Mouse (Mus musculus) forebrain, embryonic 14.5 days (tissue): ENCODE measurements around the gene Ctsd. TPM values are rescaled to one million over a fixed set of nuclear protein-coding genes. Genes with fewer than 3 reads are reported as not detected.
A peak's percentile ranks its signal among the peaks of the same experiment; 100 is the strongest.

Experiments used
- ATAC-seq: fragments of 200-750 bp; cut with Nextera tagmentation; 2 replicates; pipeline ENCODE4 v1.8.0; 2017; ENCODE audit warnings: mild to moderate bottlenecking, moderate library complexity
- DNase-seq: peaks from one replicate; pipeline ENCODE4 v3.0.0-alpha.2; 2015; ENCODE audit warnings: low spot score
- H3K27ac ChIP-seq: fragments of 300-500 bp; sonication (generic); 2 replicates; pipeline ENCODE4 v1.5.1; 2014; ENCODE audit warnings: low read depth, mild to moderate bottlenecking, control low read depth, low read length, moderate library complexity
- H3K27me3 ChIP-seq: fragments of 300-500 bp; sonication (generic); replicated peaks from 2 replicates; pipeline ENCODE4 v1.6.1; 2014; ENCODE audit warnings: low read length, control low read depth, mixed read lengths; ENCODE audit not compliant: control insufficient read depth, insufficient read depth
- H3K36me3 ChIP-seq: fragments of 300-500 bp; sonication (generic); 2 replicates; pipeline ENCODE4 v1.6.1; 2014; ENCODE audit warnings: low read length, control low read depth; ENCODE audit not compliant: control insufficient read depth, insufficient read depth
- H3K4me1 ChIP-seq: fragments of 300-500 bp; sonication (generic); 2 replicates; pipeline ENCODE4 v1.6.1; 2014; ENCODE audit warnings: antibody characterized with exemption, low read length, control low read depth; ENCODE audit not compliant: control insufficient read depth, insufficient read depth
- H3K4me2 ChIP-seq: fragments of 300-500 bp; sonication (generic); 2 replicates; pipeline ENCODE4 v1.6.1; 2014; ENCODE audit warnings: mild to moderate bottlenecking, control low read depth, low read length
- H3K4me3 ChIP-seq: fragments of 300-500 bp; sonication (generic); 2 replicates; pipeline ENCODE4 v1.5.1; 2014; ENCODE audit warnings: low read depth, low read length, control low read depth
- H3K9ac ChIP-seq: fragments of 300-500 bp; sonication (generic); 2 replicates; pipeline ENCODE4 v1.6.1; 2014; ENCODE audit warnings: mild to moderate bottlenecking, low read length, control low read depth, moderate library complexity
- H3K9me3 ChIP-seq: fragments of 300-500 bp; sonication (generic); replicated peaks from 2 replicates; pipeline ENCODE4 v1.6.1; 2016; ENCODE audit warnings: low read length, control low read depth, mixed read lengths; ENCODE audit not compliant: control insufficient read depth
- WGBS: fragments of 180-500 bp; shearing (Covaris S2); extraction: QIAGEN DNeasy Blood & Tissue Kit; methylation state at CpG from one replicate; pipeline ENCODE4 v1.1.7; 2014; 5-methylcytosine and 5-hydroxymethylcytosine counted together
- polyA plus RNA-seq: library from polyadenylated mRNA; unstranded; fragments of >200 nt; fragmentation: Nextera tagmentation; extraction: Ambion mirVana; gene quantifications from 2 replicates; pipeline ENCODE4 v1.2.1, GENCODE M21; 2014

Gene Ctsd
- polyA plus RNA-seq, 1 experiment from 2014 or later: 261 TPM

DNA sequence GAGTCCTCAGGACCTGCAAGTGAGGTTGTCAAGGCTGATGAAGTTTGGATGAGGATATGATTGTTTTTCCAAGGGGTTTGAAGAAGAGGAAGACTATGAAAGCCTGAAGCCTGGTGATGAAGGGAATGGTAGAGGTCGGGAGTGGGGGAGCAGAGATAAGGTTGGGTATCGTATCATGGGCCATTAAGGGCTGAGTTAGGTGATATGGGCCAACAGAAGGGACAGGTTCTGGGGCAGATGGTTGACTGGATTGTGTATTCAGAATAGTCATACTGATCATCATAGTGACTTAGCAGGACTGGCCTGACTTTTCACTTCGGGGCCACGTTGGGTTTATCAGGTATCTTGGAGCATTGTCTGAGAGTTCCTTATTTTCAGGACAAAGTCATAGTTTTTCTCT is 7.6 kb upstream of the Ctsd start:
- Histone ChIP-seq H3K9me3 (no peaks in the 10 kb centered on the region), H3K4me2 (no peak overlapping the region), H3K27me3 (no peaks in the 10 kb centered on the region), H3K36me3 (no peaks in the 10 kb centered on the region), H3K9ac (no peak overlapping the region), H3K4me3 (no peak overlapping the region), H3K27ac (no peak overlapping the region), H3K4me1 (no peaks in the 10 kb centered on the region)
- no peak for ATAC-seq
- WGBS: 83% methylated on average over 4 of the region's 4 CpGs
- DNase-seq: no peak

GRCm38 (mm10) chr7:142394261-142395190 is 6.7 kb upstream of the Ctsd start:
- DNase-seq (no peak), ATAC-seq (no peak)
- Histone ChIP-seq H3K27ac (no peak overlapping the region), H3K36me3 (no peaks in the 10 kb centered on the region), H3K9me3 (no peaks in the 10 kb centered on the region), H3K4me1 (no peaks in the 10 kb centered on the region), H3K4me2 (no peak overlapping the region), H3K4me3 (no peak overlapping the region), H3K9ac (no peak overlapping the region), H3K27me3 (no peaks in the 10 kb centered on the region)
- WGBS: 76% methylated on average over 6 of the region's 6 CpGs

- H3K4me2 ChIP-seq: no peak overlapping the region
- no peak overlapping the region for H3K9ac ChIP-seq
- H3K36me3 ChIP-seq: no peaks in the 10 kb centered on the region
- 30% methylated on average over 4 of the region's 4 CpGs for WGBS
- no peak for ATAC-seq
- no peak for DNase-seq
- H3K9me3 ChIP-seq: no peaks in the 10 kb centered on the region
- H3K4me1 ChIP-seq: peaks cover 2% of the 10 kb centered on the region; the same call in 1 of the 2 replicates
- H3K4me3 ChIP-seq: no peak overlapping the region
- H3K27ac ChIP-seq: no peak overlapping the region
- no peaks in the 10 kb centered on the region for H3K27me3 ChIP-seq
These were observed 5.4 kb upstream of the Ctsd start for GRCm38 (mm10) chr7:142393191-142393590.

DNA sequence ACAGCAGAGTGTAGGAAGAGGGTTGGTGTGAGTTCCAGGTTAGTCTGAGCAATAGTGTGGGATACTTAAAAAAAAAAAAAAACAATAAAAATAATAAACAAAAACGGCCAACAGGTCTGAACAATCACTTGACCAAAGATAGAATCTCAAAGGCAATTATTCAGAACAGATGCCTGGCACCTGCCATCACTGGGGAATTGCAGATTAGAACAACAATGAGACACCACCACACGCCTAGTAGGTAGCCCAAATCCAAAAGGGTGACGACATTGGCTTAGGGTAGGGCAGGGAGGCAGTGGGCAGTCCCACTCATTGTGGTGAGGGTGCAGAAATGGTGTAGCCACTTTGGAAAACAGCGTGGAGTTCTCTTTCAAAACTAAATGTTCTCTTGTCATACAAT is 3.8 kb upstream of the Ctsd start:
- no peaks in the 10 kb centered on the region for H3K27me3 ChIP-seq
- H3K9ac ChIP-seq: no peak overlapping the region
- no peak overlapping the region for H3K27ac ChIP-seq
- DNase-seq (no peak), ATAC-seq (no peak)
- 67% methylated on average over 4 of the region's 4 CpGs for WGBS
- no peak overlapping the region for H3K4me3 ChIP-seq
- no peak overlapping the region for H3K4me2 ChIP-seq
- no peaks in the 10 kb centered on the region for H3K36me3 ChIP-seq
- H3K9me3 ChIP-seq: no peaks in the 10 kb centered on the region
- peaks cover 9% of the 10 kb centered on the region for H3K4me1 ChIP-seq

DNA sequence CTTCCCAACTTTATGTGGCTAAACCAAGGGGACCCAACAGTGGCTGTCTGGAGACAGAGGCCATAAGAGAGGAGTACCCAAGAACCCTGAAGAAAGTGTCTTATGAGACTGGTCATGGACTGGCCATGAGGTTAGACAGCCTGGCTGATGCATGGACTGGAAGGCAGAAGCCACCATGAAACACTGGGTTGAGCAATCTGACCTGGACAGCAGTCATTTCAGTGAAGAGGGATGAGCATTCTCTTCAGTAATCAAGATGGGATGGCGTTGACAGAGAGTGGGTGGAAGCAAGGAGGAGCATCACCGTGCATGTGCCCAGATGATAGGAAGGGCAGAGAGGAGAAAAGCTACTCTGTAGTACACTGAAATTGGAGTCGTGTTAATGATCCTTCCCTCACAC is 3.3 kb upstream of the Ctsd start:
- H3K9me3 ChIP-seq: no peaks in the 10 kb centered on the region
- H3K9ac ChIP-seq: no peak overlapping the region
- H3K4me2 ChIP-seq: no peak overlapping the region
- H3K27me3 ChIP-seq: no peaks in the 10 kb centered on the region
- 90% methylated on average over 3 of the region's 3 CpGs for WGBS
- H3K4me1 ChIP-seq: peaks cover 13% of the 10 kb centered on the region
- DNase-seq: no peak
- no peak overlapping the region for H3K4me3 ChIP-seq
- H3K36me3 ChIP-seq: no peaks in the 10 kb centered on the region
- no peak overlapping the region for H3K27ac ChIP-seq
- no peak for ATAC-seq

GRCm38 (mm10) chr7:142389961-142390650 is 2.3 kb upstream of the Ctsd start:
- Histone ChIP-seq H3K9ac (no peak overlapping the region), H3K36me3 (peaks cover 4% of the 10 kb centered on the region; the same call in 1 of the 2 replicates), H3K27me3 (no peaks in the 10 kb centered on the region), H3K4me1 (peaks cover 13% of the 10 kb centered on the region), H3K4me2 (no peak overlapping the region), H3K9me3 (no peaks in the 10 kb centered on the region), H3K27ac (no peak overlapping the region), H3K4me3 (no peak overlapping the region)
- WGBS: 87% methylated on average over 3 of the region's 3 CpGs
- no peak for ATAC-seq
- no peak for DNase-seq

DNA sequence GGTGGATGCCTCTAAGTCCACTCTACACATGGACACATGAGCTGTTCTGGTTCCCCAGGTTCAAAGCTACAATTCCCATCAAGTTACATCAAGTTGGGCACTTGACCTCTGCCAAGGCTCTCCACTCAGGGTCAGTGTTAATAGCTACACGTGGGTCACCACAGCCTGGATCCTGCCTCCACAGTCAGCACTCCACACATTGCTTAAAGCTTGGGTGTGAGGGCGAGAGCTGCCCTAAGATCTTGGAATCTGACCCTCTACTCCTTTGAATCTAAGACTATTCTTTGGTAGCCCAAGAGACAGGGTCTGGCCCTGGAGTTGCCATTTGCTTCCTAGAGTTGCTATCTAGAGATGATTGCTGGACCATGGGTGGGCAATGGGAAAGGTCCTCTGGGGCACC is 902 bp upstream of the Ctsd start:
- H3K27ac ChIP-seq: no peak overlapping the region
- H3K27me3 ChIP-seq: no peaks in the 10 kb centered on the region
- H3K4me1 ChIP-seq: peaks cover 13% of the 10 kb centered on the region
- ATAC-seq (no peak), DNase-seq (no peak)
- H3K4me3 ChIP-seq: no peak overlapping the region
- peaks cover 17% of the 10 kb centered on the region for H3K36me3 ChIP-seq
- 96% methylated on average over 2 of the region's 2 CpGs for WGBS
- no peak overlapping the region for H3K9ac ChIP-seq
- H3K4me2 ChIP-seq: no peak overlapping the region
- H3K9me3 ChIP-seq: no peaks in the 10 kb centered on the region

DNA sequence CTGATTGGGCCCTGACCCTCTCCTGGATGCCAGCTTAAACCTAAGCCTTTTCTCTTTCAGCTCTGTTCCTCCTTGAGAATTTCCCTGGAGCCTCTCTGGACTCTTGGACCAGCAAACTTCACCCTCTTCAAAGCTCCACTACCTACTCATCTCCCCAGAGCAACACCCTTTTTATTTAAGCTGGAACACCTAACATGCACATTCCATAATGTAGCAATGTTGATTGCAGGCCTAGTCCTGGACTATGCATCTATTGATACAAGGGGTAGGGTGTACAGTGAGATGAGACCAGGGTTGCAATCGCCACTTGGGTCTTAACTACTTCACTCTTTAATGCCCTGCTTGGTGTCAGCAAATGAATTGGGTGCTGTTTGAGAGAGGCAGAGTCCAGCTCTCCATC is 360 bp upstream of the Ctsd start:
- no peaks in the 10 kb centered on the region for H3K9me3 ChIP-seq
- H3K36me3 ChIP-seq: peaks cover 22% of the 10 kb centered on the region
- WGBS: 100% methylated on average over 1 of the region's 1 CpGs
- H3K27ac ChIP-seq: 0 out of 2 replicates have a peak overlapping the region, but pooled peaks have one; percentile 6
- H3K9ac ChIP-seq: peak overlapping the region; percentile 90; the same call in 1 of the 2 replicates
- peak overlapping the region; percentile 81 for H3K4me3 ChIP-seq
- peaks cover 13% of the 10 kb centered on the region for H3K4me1 ChIP-seq
- DNase-seq (no peak), ATAC-seq (peak; percentile 38; the same call in 1 of the 2 replicates)
- no peaks in the 10 kb centered on the region for H3K27me3 ChIP-seq
- H3K4me2 ChIP-seq: peak overlapping the region; percentile 83
